Mouse (Mus musculus) kidney, adult 18-20 months (tissue): ENCODE data around the gene Ccdc12.

ENCODE experiments used
- DNase-seq: peaks from one replicate; pipeline ENCODE4 v3.0.0; 2021

Gene Ccdc12

DNA sequence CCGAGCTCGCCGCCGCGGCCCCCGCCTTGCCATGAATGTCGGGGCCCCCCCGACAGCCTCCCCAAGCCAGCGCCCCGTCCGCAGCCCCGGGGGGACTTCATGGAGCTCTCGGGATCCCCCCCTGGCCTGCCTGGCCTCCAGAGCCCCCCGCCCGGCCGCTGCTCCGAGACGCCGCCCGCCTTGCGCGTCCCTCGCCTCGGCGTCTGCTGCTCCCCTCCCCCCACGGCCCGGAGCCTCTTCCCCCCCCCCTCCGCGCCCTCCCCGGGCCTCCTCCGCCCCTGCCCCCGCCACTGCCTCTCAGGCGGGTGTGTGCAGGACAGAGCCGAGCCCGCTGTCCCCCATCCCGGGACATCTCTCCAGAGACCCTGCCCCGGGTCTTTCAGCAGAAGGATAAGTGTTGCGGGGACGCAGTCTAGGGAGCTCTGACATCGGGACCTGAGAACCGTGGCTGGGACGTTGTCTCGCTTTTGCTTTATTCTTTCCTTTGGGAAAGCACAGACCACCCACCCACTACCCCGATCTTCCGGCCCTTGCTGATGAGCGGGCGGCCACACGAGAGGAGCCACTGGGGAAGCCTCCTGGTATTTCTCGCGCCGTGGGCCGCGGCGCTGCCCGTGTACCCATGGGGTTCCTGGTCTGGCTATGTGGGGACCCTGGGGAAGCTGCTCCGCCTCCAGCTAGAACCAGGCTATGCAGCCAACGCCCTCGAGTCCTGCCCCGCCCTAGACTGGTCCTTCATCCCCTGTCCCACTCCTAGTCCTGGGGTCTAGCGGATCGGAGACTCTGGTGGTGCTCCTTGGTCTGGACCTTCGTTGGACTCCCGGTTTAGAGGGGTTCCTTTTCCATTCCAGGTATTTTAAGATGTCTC is 87.4 kb downstream of the Ccdc12 start:
- DNase-seq: peak; percentile 63

DNA sequence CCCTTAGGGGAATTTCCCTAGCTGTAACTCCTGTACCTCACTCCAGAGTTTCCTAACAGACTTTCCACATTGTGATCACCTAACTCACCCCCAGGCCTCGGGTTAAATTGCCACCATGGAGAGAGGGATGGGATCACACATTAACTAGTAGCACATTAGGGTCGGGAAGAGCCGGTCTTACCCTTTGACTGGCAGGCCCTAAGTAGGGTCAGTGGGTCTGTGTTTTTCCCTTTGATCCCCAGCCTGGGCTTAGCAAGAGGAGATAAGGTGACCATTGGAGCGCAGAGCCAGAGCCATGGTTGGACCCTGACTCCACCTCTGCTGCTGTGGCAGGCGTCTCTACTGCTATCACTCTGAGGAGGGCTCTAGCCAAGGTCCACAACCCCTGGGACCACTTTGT is 89.4 kb downstream of the Ccdc12 start:
- peak; percentile 76 for DNase-seq

DNA sequence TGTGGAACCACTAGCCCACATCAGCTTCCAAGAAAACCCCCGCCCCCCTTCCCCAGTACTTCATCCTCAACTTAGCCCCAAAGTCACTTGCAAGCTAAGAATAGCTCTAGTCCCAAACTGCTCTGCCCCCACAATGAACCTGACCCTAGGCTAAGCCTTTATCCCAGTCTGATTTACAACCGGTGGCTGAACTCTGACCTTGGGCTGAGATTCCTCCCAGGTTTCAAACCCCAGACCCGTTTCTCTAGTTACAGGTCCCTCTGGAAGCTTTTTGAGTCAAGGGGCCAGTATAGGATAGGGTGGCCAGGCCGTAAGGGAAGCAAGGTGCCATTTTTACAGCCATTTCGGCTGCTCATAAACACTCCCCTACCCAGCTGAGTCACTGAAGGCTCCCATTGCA is 89.9 kb downstream of the Ccdc12 start:
- peak; percentile 53 for DNase-seq

DNA sequence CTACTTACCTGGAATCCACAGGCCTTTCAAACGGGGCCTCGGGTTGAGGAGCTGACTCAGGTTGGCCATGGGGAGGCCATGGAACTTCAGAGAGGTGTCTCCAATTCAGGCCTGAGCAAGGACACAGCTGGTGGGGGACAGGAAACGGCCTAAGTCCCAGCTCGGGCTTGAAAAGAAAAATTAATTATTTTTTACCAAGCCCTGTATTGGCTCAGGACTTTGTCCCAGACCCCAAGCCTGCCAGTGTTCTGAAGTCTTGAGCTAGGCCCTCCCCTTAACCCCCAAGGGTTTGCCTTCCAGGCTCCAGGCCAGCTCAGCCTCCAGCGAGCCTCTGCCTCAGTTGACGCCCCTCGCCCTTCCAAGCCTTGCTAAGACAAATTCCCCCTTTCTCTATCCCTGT is 90.7 kb downstream of the Ccdc12 start, which contains the start of gene Pth1r:
TSS of gene Pth1r (minus strand) at position 185 of the 400 bp plus-strand sequence.
- DNase-seq: peak; percentile 66

DNA sequence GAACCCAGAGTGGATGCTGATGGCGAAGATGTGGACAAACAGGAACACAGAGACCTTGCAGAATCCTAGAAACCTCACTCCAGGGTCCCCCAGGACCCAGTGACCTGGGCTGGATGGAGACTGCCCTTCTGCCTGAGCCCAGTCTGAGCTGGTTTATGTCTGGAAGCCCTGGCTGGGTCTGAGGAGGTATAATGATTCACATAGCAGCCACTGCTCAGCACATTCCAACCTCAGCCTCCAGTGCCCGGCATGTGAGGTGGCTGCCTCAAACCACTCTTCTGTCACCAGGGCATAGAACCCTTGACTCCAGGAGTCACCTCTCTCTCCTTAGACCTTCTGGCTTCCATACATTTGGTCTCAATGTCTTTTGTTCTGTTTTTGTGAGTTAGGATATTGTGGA is 92.1 kb downstream of the Ccdc12 start:
- DNase-seq: peak; percentile 80

DNA sequence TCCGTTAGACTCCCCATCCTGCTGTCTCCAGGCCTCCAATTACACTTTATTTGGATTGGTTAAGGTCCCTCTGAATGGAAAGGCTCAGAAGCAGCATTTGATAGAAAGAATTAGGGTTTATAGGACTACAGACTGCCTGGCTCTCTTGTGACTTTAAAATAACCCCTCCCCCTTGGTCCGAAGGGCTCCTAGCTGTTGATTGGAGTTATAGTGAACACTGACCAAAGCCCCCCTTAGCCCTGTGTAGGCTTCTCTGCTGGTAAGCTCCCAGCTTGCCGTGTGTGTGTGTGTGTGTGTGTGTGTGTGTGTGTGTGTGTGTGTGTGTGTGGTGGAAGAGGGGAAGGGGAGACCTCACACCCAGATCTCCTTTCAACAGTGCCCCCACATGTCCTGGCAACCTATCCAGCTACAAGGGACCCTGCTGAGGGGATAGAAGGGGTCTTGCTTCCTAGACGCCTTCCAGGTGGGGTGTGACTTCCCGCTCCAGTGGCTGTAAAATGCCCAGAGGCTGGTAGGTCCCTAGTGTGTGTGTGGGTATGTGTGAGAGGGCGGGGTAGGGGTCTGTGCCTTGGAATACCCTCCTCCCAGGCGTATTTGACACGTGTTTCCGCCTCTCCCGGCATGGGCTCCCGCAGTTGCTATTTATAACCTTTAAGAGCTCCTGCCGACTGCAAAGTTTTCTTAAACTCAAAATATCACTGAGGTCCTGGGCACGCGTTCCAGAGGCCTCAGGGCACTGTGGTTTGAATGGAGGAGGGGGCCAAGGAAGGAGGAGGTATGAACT is 94.3 kb downstream of the Ccdc12 start:
- DNase-seq: peak; percentile 27

DNA sequence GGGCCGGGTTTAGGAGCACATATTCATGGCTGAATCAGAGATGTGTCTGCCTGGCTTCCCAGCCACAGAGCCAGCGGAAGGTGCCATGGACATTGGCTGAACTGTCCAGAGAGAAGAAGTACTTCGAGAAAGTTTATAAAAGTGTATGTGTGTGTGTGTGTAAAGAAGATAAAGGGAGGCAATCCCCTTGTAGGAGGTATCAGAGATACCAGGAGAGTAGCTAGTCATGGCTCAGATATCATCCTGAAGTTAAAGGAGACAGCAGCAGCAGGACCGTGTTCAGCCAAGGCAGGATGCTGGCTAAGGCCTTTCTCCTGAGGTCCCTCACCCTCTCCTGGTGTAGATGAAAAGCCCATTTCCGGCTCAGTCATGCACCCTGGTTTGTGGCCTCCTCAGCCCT is 95.1 kb downstream of the Ccdc12 start:
- DNase-seq: no peak

DNA sequence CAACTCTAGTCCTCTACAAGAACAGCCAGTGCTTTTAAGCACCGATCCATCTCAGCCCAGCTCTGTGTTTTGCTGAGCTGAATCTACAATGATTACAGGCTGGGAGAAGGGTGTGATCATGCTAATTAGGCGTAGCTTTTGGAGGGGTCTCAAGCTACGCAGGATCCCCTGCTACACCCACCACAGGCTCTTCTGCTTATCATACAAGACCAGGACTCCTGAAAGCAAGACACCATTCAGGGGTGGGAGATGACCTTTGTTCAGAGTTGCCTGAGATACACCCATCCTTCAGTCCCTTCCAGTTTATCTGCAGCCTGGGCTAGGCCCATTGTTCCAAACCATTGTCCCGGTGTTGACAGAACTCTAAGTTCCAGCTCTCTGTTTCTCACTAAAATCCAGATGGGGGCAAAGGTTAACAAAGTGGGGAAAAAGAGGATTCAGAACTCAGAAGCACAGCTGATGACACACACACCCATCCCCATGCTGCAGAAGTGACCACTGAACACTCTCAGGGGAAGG is 96.7 kb downstream of the Ccdc12 start:
- no peak for DNase-seq

DNA sequence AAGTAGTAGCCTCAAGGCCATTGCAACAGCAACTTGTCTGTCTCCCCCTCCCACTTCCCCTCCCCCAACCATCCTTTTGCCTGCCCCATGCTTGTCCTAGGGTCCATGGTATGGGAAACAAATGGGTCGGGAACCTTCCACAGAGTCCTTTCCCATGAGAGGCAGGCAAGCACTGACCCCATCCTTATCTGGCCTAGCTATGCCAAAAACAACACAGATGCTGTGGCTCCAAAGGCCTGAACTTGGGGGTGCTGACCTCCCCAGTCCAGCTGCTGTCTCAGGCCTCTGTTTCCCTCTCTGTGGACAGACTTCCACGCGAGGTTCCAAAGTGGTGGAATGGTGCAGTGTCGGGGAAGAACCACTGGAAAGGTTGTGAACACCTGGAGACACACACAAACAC is 97.5 kb downstream of the Ccdc12 start:
- DNase-seq: peak; percentile 7

DNA sequence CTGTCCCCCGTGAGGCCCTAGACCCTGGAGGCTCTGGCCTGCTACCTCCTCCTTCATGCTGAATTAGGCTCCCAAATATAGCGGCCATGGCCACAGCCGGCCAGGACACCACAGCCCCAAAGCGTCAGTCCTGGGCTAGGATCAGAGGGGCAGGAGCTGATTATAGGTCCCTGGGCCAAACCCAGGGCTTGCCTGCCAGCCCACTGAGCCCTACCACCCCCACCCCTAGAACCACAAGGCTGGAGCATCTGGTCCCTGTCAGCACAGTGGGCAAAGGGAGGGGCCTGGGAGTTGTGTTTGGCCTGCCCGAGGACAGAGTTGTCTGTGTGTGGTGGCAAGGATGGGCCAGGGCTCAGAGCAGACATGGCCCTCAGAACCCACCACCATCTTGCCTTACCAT is 101.5 kb downstream of the Ccdc12 start:
- no peak for DNase-seq

DNA sequence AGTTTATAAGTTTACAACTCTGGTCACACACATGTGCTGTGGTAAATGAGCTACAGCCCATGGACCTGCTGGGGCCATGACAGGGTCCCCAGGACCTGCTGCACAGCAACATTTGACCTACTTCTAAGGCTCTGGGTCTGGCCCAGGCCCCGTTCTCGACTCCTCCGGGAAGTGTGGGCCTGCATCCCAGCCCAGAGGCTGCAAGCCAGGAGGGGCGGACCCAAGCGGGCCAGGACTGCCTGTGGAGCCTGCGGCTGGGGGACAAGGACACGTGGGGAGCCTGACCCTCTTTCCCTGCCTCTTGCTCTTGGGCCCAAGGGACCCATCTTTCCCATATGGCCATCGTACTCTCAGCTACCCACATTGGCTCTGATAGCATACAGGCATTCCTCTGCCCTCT is 102.3 kb downstream of the Ccdc12 start:
- DNase-seq: peak; percentile 76

DNA sequence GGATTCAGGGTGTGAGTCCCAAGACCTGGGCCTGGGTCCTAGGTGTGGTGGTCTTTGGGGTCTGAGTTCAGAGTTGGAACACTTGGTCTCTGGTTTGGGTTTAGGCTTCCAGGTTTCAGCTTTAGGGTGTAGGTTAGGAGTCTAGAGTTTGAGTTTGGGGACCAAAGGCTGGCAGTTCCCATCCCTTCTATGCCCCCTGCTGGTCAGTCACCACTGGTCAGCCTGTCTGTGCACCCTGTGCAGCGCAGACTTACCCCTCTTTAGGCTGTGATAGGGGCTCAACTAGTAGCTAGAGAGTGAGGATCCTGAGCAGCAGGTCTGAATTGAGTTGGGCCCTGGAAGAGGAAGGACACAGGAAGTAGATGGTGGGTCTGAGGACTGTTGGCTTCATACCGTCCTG is 103.0 kb downstream of the Ccdc12 start:
- DNase-seq: peak; percentile 83

DNA sequence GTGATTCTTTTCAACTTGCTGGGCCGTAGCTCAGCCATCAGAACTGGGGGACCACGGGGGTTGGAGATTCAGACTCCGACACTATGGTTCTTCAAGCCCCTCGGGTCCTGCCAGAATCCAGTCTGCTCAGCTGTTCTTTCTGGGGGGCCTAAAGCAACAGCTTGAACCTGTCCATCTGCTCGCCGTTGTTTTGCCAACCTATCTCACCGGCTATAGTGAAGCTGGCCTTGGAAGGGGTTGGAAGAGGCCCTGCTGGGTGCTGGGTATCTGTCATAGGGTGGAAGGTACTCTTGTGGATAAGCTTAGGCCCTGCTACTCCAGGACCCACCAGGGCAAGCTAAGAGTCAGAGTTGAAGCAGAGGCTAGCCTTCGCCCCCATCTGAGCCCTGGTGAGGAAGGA is 104.6 kb downstream of the Ccdc12 start:
- no peak for DNase-seq
